8 mouse cellular contexts compared by ENCODE assay signal in the genomic region with DNA sequence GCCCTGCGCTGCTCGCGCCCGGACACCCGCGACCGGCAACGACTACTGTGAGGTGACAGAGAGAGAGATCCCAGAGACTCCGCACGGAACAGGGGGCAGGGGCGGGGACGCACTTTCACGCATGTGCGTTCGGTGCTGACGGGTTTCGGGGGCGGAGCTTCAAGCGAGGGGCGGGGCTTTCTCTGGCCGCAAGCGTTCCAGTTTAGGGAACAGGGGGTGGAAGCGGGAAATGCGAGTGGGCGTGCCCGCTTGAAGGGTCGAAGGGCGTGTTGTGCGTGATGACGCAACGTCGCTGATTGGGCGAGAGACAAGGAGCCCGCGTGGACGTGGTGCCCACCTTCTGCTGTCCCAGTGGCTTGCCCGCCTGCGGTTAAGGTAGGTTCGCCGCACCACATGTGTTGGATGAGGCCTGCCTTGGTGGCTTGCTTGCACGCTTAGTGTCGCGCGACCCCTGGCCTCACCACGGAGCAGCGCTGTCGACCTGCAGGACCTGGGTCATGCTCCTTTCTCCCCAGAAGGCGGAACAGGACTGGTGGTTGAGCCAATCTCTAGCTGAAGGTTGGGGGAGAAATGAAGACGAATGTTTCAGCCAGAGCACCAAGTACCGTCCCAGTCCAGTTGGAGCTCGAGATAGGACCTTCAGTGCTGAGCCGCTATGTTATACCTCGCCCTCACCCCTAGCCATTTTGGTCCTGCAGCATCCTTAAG. TPM values are rescaled to one million over a fixed set of nuclear protein-coding genes. Genes with fewer than 3 reads are reported as not detected.
DNase-seq lines count a peak whose midpoint lies in the region; ATAC-seq lines count a peak whose summit lies in the region.

No protein-coding gene starts in this region.

- peaks cover 20% of the 10 kb centered on the region for H3K4me1 ChIP-seq in hindbrain, embryonic 12.5 days

- H3K9me3 ChIP-seq in hindbrain, embryonic 12.5 days (replicated peaks) = no peaks in the 10 kb centered on the region

- H3K9ac ChIP-seq in hindbrain, embryonic 12.5 days = peak overlapping the region; percentile 95

- H3K27me3 ChIP-seq in hindbrain, embryonic 12.5 days = no peaks in the 10 kb centered on the region

- H3K4me3 ChIP-seq in hindbrain, embryonic 12.5 days = peak overlapping the region; percentile 89

- H3K36me3 ChIP-seq in hindbrain, embryonic 12.5 days = peaks cover 18% of the 10 kb centered on the region

- H3K27ac ChIP-seq in hindbrain, embryonic 12.5 days = peak overlapping the region; percentile 84

- ATAC-seq in hindbrain, embryonic 12.5 days (ENCODE audit: low FRiP score) = peak; percentile 97

- H3K4me2 ChIP-seq in hindbrain, embryonic 12.5 days (replicated peaks) = peak overlapping the region; percentile 82

- under 1% methylated on average over 53 of the region's 53 CpGs for WGBS in hindbrain, embryonic 12.5 days

- peak; percentile 99 for DNase-seq in Muller cell, postnatal 12 days (ENCODE audit: inconsistent ontology term)
- DNase-seq in cerebellum, adult 9-11 months = peak; percentile 99
- DNase-seq in frontal cortex, adult 2 months (ENCODE audit: extremely low spot score in 1 of 2, low spot score in 1 of 2) = peak; percentile 99 to 100
- peak; percentile 98 to 100 for DNase-seq in layer of hippocampus, postnatal 14 days (ENCODE audit: low spot score in 2 of 2)
- DNase-seq in lung, postnatal 14 days = peak; percentile 100
- DNase-seq in retina, adult 2 months (ENCODE audit: low read depth, low spot score) = peak; percentile 97
- DNase-seq in thymus, postnatal 36 days = peak; percentile 100

RNA-seq across cellular contexts. Expression of a gene that starts 17.4 kb away (rescaled TPM):
- polyA plus RNA-seq in frontal cortex, adult 2 months (2012; rRNA removed) = 112 and 120 TPM in 2 replicates
- polyA plus RNA-seq in hindbrain, embryonic 12.5 days (2016; fragmentation: Nextera tagmentation; extraction: Ambion mirVana) = 41.4 and 42.3 TPM in 2 replicates
- 100 to 1,000 TPM; 115 to 119 TPM for total RNA-seq in layer of hippocampus, postnatal 14 days (2021)

RNA-seq across cellular contexts. Expression of a gene that starts 28.6 kb away (rescaled TPM):
- polyA plus RNA-seq in frontal cortex, adult 2 months (2012; rRNA removed) = 23.3 and 27.2 TPM in 2 replicates
- 58.4 and 62.3 TPM in 2 replicates for polyA plus RNA-seq in hindbrain, embryonic 12.5 days (2016; fragmentation: Nextera tagmentation; extraction: Ambion mirVana)
- total RNA-seq in layer of hippocampus, postnatal 14 days (2021) = 10 to 100 TPM; 29.1 to 30.2 TPM

RNA-seq across cellular contexts. Expression of a gene that starts 31.1 kb away (rescaled TPM):
- 132 and 144 TPM in 2 replicates for polyA plus RNA-seq in frontal cortex, adult 2 months (2012; rRNA removed)
- polyA plus RNA-seq in hindbrain, embryonic 12.5 days (2016; fragmentation: Nextera tagmentation; extraction: Ambion mirVana) = 169 and 192 TPM in 2 replicates
- 10 to 100 TPM; 93.0 to 98.4 TPM for total RNA-seq in layer of hippocampus, postnatal 14 days (2021)

RNA-seq across cellular contexts. Expression of a gene that starts 35.9 kb away (rescaled TPM):
- not detected in 2 replicates for polyA plus RNA-seq in frontal cortex, adult 2 months (2012; rRNA removed)
- not detected in 2 replicates for polyA plus RNA-seq in hindbrain, embryonic 12.5 days (2016; fragmentation: Nextera tagmentation; extraction: Ambion mirVana)
- total RNA-seq in layer of hippocampus, postnatal 14 days (2021) = not detected

RNA-seq across cellular contexts. Expression of a gene that starts 42.7 kb away (rescaled TPM):
- polyA plus RNA-seq in frontal cortex, adult 2 months (2012; rRNA removed) = not detected in 2 replicates
- not detected in 2 replicates for polyA plus RNA-seq in hindbrain, embryonic 12.5 days (2016; fragmentation: Nextera tagmentation; extraction: Ambion mirVana)
- total RNA-seq in layer of hippocampus, postnatal 14 days (2021) = not detected

Comparison
In these comparisons a context has a peak if more than half of its experiments do, and no peak if none do; other contexts are left out.
1. Peak in every context shown above with its lines: DNase-seq, ATAC-seq, H3K4me3 ChIP-seq and H3K27ac ChIP-seq.